Mouse (Mus musculus): ENCODE measurements around the gene Gm10229. TPM values are rescaled to one million over a fixed set of nuclear protein-coding genes. Genes with fewer than 3 reads are reported as not detected.

Gm10229 gene
- not detected in 2 replicates for polyA plus RNA-seq (2015; fragmentation: Nextera tagmentation; extraction: Ambion mirVana)

DNA sequence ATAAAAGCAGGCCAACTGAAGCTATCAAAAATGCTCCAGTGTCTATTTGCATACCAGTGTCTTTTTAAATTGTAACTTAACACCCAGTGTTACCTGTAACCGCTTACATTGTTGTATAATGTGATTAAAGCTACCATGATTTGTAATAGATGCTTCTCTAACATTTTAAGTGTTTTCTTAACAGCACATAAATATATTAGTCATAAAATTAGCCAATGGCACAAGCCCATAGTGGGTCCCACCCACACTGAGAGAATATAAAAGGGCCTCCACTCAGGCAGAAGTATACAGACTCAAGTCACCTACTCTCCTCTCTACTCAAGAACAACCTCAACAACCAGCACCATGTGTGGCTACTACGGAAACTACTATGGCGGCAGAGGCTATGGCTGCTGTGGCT lies at the start of gene Gm10229:
TSS of gene Gm10229 (plus strand) at position 301 of the 400 bp plus-strand sequence.

DNA sequence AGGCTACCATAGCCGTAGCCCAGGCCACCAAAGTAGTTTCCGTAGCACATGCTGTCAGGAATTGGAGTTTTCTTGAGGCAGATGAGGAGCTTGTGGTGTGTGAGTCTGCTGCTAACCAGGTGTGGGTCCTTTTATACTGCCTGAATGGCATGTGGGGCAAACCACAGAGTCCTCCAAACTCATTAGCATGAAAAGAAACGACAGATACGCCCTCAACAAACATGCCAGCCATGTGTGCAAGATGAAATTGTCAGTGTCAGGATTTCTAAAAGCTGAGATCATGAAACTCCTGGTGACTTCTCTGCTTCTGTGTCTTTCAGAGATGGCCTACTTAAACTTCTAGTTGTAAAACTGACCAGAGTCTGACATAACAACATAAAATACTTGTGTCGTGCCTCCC lies 4.4 kb upstream of the Gm10229 start, which contains the start of gene Krtap22-2:
TSS of gene Krtap22-2 (minus strand) at position 101 of the 400 bp plus-strand sequence.

DNA sequence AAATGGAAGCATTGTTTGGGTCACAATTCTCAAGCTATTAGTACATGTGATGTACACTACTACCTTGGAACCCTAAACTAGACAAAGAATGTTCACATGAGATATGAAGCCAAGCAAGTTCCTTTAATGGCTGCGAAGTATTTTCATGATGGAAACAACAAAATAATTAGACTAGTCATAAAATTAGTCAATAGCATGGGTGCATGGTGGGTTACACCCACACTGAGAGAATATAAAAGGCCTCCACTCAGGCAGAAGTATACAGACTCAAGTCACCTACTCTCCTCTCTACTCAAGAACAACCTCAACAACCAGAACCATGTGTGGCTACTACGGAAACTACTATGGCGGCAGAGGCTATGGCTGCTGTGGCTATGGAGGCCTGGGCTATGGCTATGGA lies 16.3 kb downstream of the Gm10229 start, which contains the start of gene Krtap6-1:
TSS of gene Krtap6-1 (plus strand) at position 301 of the 400 bp plus-strand sequence.

DNA sequence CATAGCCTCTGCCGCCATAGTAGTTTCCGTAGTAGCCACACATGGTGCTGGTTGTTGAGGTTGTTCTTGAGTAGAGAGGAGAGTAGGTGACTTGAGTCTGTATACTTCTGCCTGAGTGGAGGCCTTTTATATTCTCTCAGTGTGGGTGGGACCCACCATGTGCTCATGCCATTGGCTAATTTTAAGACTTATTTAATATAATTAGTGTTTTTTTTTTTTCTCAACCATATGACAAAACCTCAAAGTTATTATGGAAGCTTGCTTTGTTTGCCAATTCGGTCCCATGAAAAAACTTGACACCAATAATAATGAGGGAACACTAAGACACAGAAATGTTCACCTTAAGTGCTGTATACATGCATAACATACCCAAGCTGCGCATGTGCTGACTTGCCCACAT lies 26.3 kb downstream of the Gm10229 start, which contains the start of gene Gm10228:
TSS of gene Gm10228 (minus strand) at position 101 of the 400 bp plus-strand sequence.

DNA sequence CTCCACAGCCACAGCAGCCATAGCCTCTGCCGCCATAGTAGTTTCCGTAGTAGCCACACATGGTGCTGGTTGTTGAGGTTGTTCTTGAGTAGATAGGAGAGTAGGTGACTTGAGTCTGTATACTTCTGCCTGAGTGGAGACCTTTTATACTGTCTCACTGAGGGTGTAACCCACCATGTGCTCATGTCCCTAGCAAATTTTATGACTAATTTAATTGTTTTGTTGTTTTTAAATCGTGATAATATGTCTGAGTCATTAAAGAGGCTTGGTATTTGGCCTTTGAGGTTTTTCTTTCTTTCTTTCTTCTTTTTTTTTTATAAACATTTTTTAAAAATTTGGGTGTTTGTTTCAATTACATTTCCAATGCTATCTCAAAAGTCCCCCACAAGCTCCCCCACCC lies 32.7 kb downstream of the Gm10229 start, which contains the start of gene Krtap6-5:
TSS of gene Krtap6-5 (minus strand) at position 101 of the 400 bp plus-strand sequence.

DNA sequence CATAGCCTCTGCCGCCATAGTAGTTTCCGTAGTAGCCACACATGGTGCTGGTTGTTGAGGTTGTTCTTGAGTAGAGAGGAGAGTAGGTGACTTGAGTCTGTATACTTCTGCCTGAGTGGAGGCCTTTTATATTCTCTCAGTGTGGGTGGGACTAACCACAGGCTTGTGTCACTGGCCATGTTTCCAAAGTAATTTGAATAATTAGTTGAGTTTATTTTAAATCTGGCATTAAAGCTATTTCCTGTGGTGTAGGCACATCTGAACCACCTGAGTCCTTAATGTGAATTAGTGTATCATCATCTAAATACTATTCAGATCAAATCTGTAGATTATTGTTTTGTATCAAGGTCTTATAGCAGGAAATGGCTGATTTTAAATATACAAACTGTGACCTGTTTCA lies 48.8 kb downstream of the Gm10229 start, which contains the start of gene 1110025L11Rik:
TSS of gene 1110025L11Rik (minus strand) at position 101 of the 400 bp plus-strand sequence.

Other genes starting within 250 kb of the Gm10229 start
- gene 2310057N15Rik, start 241.1 kb upstream of the Gm10229 start, polyA plus RNA-seq (2015; fragmentation: Nextera tagmentation; extraction: Ambion mirVana), result not detected in 2 replicates
- gene Gm5965, start 237.4 kb upstream of the Gm10229 start, polyA plus RNA-seq (2015; fragmentation: Nextera tagmentation; extraction: Ambion mirVana), result not detected in 2 replicates
- not detected in 2 replicates for gene Gm20741, start 203.1 kb upstream of the Gm10229 start, polyA plus RNA-seq (2015; fragmentation: Nextera tagmentation; extraction: Ambion mirVana)
- gene Krtap15, start 195.1 kb upstream of the Gm10229 start, polyA plus RNA-seq (2015; fragmentation: Nextera tagmentation; extraction: Ambion mirVana), result not detected in 2 replicates
- gene Krtap14, start 189.1 kb upstream of the Gm10229 start, polyA plus RNA-seq (2015; fragmentation: Nextera tagmentation; extraction: Ambion mirVana), result not detected in 2 replicates
- not detected in 2 replicates for gene Krtap19-1, start 145.9 kb upstream of the Gm10229 start, polyA plus RNA-seq (2015; fragmentation: Nextera tagmentation; extraction: Ambion mirVana)
- gene Krtap19-2, start 141.0 kb upstream of the Gm10229 start, polyA plus RNA-seq (2015; fragmentation: Nextera tagmentation; extraction: Ambion mirVana), result not detected in 2 replicates
- gene Krtap19-3, start 137.2 kb upstream of the Gm10229 start, polyA plus RNA-seq (2015; fragmentation: Nextera tagmentation; extraction: Ambion mirVana), result not detected in 2 replicates
- not detected in 2 replicates for gene Krtap19-4, start 130.2 kb upstream of the Gm10229 start, polyA plus RNA-seq (2015; fragmentation: Nextera tagmentation; extraction: Ambion mirVana)
- not detected in 2 replicates for gene Krtap19-5, start 118.8 kb upstream of the Gm10229 start, polyA plus RNA-seq (2015; fragmentation: Nextera tagmentation; extraction: Ambion mirVana)
- gene Krtap19-9b, start 83.0 kb upstream of the Gm10229 start, polyA plus RNA-seq (2015; fragmentation: Nextera tagmentation; extraction: Ambion mirVana), result not detected in 2 replicates
- gene Krtap16-3, start 52.4 kb upstream of the Gm10229 start, polyA plus RNA-seq (2015; fragmentation: Nextera tagmentation; extraction: Ambion mirVana), result not detected in 2 replicates
- not detected in 2 replicates for gene Krtap22-2, start 4.5 kb upstream of the Gm10229 start, polyA plus RNA-seq (2015; fragmentation: Nextera tagmentation; extraction: Ambion mirVana)
- gene Krtap6-1, start 16.4 kb downstream of the Gm10229 start, polyA plus RNA-seq (2015; fragmentation: Nextera tagmentation; extraction: Ambion mirVana), result not detected in 2 replicates
- not detected in 2 replicates for gene Gm10228, start 26.2 kb downstream of the Gm10229 start, polyA plus RNA-seq (2015; fragmentation: Nextera tagmentation; extraction: Ambion mirVana)
- gene Krtap6-5, start 32.6 kb downstream of the Gm10229 start, polyA plus RNA-seq (2015; fragmentation: Nextera tagmentation; extraction: Ambion mirVana), result not detected in 2 replicates
- gene 1110025L11Rik, start 48.7 kb downstream of the Gm10229 start, polyA plus RNA-seq (2015; fragmentation: Nextera tagmentation; extraction: Ambion mirVana), result not detected in 2 replicates
- gene Krtap6-3, start 68.7 kb downstream of the Gm10229 start, polyA plus RNA-seq (2015; fragmentation: Nextera tagmentation; extraction: Ambion mirVana), result not detected in 2 replicates
- gene Gm6358, start 125.6 kb downstream of the Gm10229 start, polyA plus RNA-seq (2015; fragmentation: Nextera tagmentation; extraction: Ambion mirVana), result not detected in 2 replicates
- not detected in 2 replicates for gene Gm10061, start 135.8 kb downstream of the Gm10229 start, polyA plus RNA-seq (2015; fragmentation: Nextera tagmentation; extraction: Ambion mirVana)
- not detected in 2 replicates for gene Gm9789, start 142.7 kb downstream of the Gm10229 start, polyA plus RNA-seq (2015; fragmentation: Nextera tagmentation; extraction: Ambion mirVana)
- gene Gm7735, start 154.2 kb downstream of the Gm10229 start, polyA plus RNA-seq (2015; fragmentation: Nextera tagmentation; extraction: Ambion mirVana), result not detected in 2 replicates
- not detected in 2 replicates for gene 1110057P08Rik, start 159.5 kb downstream of the Gm10229 start, polyA plus RNA-seq (2015; fragmentation: Nextera tagmentation; extraction: Ambion mirVana)
- not detected in 2 replicates for gene Krtap20-2, start 190.6 kb downstream of the Gm10229 start, polyA plus RNA-seq (2015; fragmentation: Nextera tagmentation; extraction: Ambion mirVana)